In genomic region chr6:94631051-94631778, GRCm38 (mm10) we compare ENCODE assay signal across 9 mouse cellular contexts.
A peak's percentile ranks its signal among the peaks of the same experiment; 100 is the strongest.
DNase-seq lines count a peak whose midpoint lies in the region; ATAC-seq and TF ChIP-seq lines count a peak whose summit lies in the region.
"Had no signal": no experiment of that assay in that cellular context is flagged by ENCODE, and none has a peak within 500 bp of the region (broad histone marks: within the 10 kb centered on the region; RNA-seq: fewer than 3 reads in every experiment).

No protein-coding gene starts in this region.

- ATAC-seq in kidney, embryonic 14.5 days (ENCODE audit: low FRiP score, low TSS enrichment), result 0 out of 2 replicates have a peak, but pooled peaks have one; percentile 32
- peak; percentile 93 for ATAC-seq in hindbrain, embryonic 16.5 days
- peak; percentile 88 for ATAC-seq in midbrain, embryonic 15.5 days (replicated peaks)

- 0 out of 2 replicates have a peak overlapping the region, but pooled peaks have one; percentile 24 for H3K9ac ChIP-seq in kidney, embryonic 14.5 days (ENCODE audit: low read depth, low read length)
- H3K9ac ChIP-seq in hindbrain, embryonic 16.5 days (ENCODE audit: low read depth, low read length), result no peak overlapping the region
- H3K9ac ChIP-seq in midbrain, embryonic 15.5 days, result no peak overlapping the region

- no peak for TF ChIP-seq CTCF in kidney, adult 2 months (conservative IDR thresholded peaks at IDR 0.05; ENCODE audit: insufficient read depth, insufficient read length, low read depth, low read length)

- peak overlapping the region; percentile 18; the same call in 1 of the 2 replicates for H3K27ac ChIP-seq in kidney, embryonic 14.5 days (ENCODE audit: low read depth, low read length)
- no peak overlapping the region for H3K27ac ChIP-seq in kidney, adult 2 months (ENCODE audit: insufficient read depth, low read depth, low read length)
- peak overlapping the region; percentile 75 for H3K27ac ChIP-seq in hindbrain, embryonic 16.5 days (ENCODE audit: low read depth, low read length)
- H3K27ac ChIP-seq in midbrain, embryonic 15.5 days, result peak overlapping the region; percentile 70

- DNase-seq in kidney, adult 2 months, result no peak
- peak; percentile 45 for DNase-seq in embryo, embryonic 11 days
- no peak for DNase-seq in adrenal gland, adult (ENCODE audit: inconsistent age in 2 of 2, low spot score in 1 of 2)
- DNase-seq in thymus, adult 18-20 months, result no peak
- no peak for DNase-seq in spleen, adult 12 weeks (ENCODE audit: low spot score)

- H3K36me3 ChIP-seq in kidney, embryonic 14.5 days (ENCODE audit: control insufficient read depth, insufficient read depth, low read length), result peaks cover 3% of the 10 kb centered on the region; the same call in 1 of the 2 replicates
- no peaks in the 10 kb centered on the region for H3K36me3 ChIP-seq in kidney, adult 2 months (ENCODE audit: control insufficient read depth, insufficient read depth, low read length)
- no peaks in the 10 kb centered on the region for H3K36me3 ChIP-seq in hindbrain, embryonic 16.5 days (ENCODE audit: control insufficient read depth, insufficient read depth, low read length)
- no peaks in the 10 kb centered on the region for H3K36me3 ChIP-seq in midbrain, embryonic 15.5 days (replicated peaks)

- H3K27me3 ChIP-seq in kidney, embryonic 14.5 days (ENCODE audit: control insufficient read depth, insufficient read depth, low read length), result no peaks in the 10 kb centered on the region
- no peaks in the 10 kb centered on the region for H3K27me3 ChIP-seq in kidney, adult 2 months (replicated peaks; ENCODE audit: control insufficient read depth, insufficient read depth, low read length)
- no peaks in the 10 kb centered on the region for H3K27me3 ChIP-seq in hindbrain, embryonic 16.5 days (replicated peaks; ENCODE audit: control insufficient read depth, insufficient read depth, low read length)
- no peaks in the 10 kb centered on the region for H3K27me3 ChIP-seq in midbrain, embryonic 15.5 days (replicated peaks)

- no peaks in the 10 kb centered on the region for H3K9me3 ChIP-seq in kidney, embryonic 14.5 days (ENCODE audit: control insufficient read depth, low read length)
- no peaks in the 10 kb centered on the region for H3K9me3 ChIP-seq in hindbrain, embryonic 16.5 days (ENCODE audit: control insufficient read depth, low read length)
- H3K9me3 ChIP-seq in midbrain, embryonic 15.5 days, result no peaks in the 10 kb centered on the region

- no peak overlapping the region for H3K4me3 ChIP-seq in kidney, embryonic 14.5 days (ENCODE audit: low read length)
- no peak overlapping the region for H3K4me3 ChIP-seq in kidney, adult 2 months (ENCODE audit: insufficient read depth, low read depth, low read length)
- no peak overlapping the region for H3K4me3 ChIP-seq in hindbrain, embryonic 16.5 days (ENCODE audit: low read length)
- H3K4me3 ChIP-seq in midbrain, embryonic 15.5 days, result no peak overlapping the region
- H3K4me3 ChIP-seq: myocyte had no signal

- no peak overlapping the region for H3K4me2 ChIP-seq in kidney, embryonic 14.5 days (replicated peaks; ENCODE audit: low read depth, low read length)
- no peak overlapping the region for H3K4me2 ChIP-seq in hindbrain, embryonic 16.5 days (ENCODE audit: low read length)
- H3K4me2 ChIP-seq in midbrain, embryonic 15.5 days, result no peak overlapping the region

- H3K4me1 ChIP-seq in kidney, embryonic 14.5 days (ENCODE audit: control insufficient read depth, insufficient read depth, low read length), result peaks cover 13% of the 10 kb centered on the region
- H3K4me1 ChIP-seq in kidney, adult 2 months (ENCODE audit: control insufficient read depth, insufficient read depth, low read length), result no peaks in the 10 kb centered on the region
- H3K4me1 ChIP-seq in hindbrain, embryonic 16.5 days (ENCODE audit: control insufficient read depth, insufficient read depth, low read depth, low read length), result peaks cover 14% of the 10 kb centered on the region
- H3K4me1 ChIP-seq in midbrain, embryonic 15.5 days, result peaks cover 28% of the 10 kb centered on the region

- 64% methylated on average over 7 of the region's 7 CpGs for WGBS in kidney, embryonic 14.5 days
- 73% methylated on average over 7 of the region's 7 CpGs for WGBS in kidney, adult 2 months
- WGBS in hindbrain, embryonic 16.5 days, result 38% methylated on average over 7 of the region's 7 CpGs
- WGBS in midbrain, embryonic 15.5 days, result 33% methylated on average over 7 of the region's 7 CpGs

- no peak for TF ChIP-seq POLR2A in kidney, adult 2 months (IDR thresholded peaks at IDR 0.05; ENCODE audit: low read depth, low read length)

Comparison
In these comparisons a context has a peak if more than half of its experiments do, and no peak if none do; other contexts are left out.
1. ATAC-seq: peak in every context shown above with its lines; median percentile 93 in hindbrain, embryonic 16.5 days; 88 in midbrain, embryonic 15.5 days; 32 in kidney, embryonic 14.5 days.